Mouse (Mus musculus): Measurements from ENCODE around the gene H1foo.

DNA sequence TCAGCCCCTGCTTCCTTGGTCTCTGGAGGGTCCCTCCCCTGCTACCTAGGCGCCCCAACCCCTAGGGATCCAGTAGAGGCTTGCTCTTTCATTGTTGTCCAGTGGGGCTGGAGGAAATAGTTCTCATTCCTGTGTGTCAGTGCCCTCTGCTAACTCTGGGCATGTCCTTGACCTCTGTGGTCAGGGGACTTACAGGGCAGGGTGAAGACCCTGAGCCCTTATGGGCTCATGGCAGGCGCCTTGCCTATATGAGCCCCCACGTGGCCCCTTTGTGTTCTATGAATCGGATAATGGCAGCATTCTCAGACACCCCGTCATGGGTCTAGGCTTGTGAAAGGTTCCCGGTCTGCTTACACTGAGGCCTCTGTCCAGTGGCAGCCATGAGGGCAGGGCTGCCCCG lies 54.0 kb downstream of the H1foo start:
- TF ChIP-seq POLR2A (IDR thresholded peaks at IDR 0.05; ENCODE audit: low read depth, low read length) (no peak), CTCF (IDR thresholded peaks at IDR 0.05; ENCODE audit: borderline replicate concordance, insufficient read depth, low read length) (no peak)

Measured in embryonic fibroblast, embryonic 13.5 days (primary cell).